Mouse (Mus musculus): ENCODE data around the gene Heyl.

The Heyl gene

GRCm38 (mm10) chr4:123233492-123234084 is at the start of gene Heyl:
Gene Heyl (plus strand): TSS chr4:123233556.
- peak; percentile 57 for DNase-seq

GRCm38 (mm10) chr4:123184816-123185215 is 48.5 kb upstream of the Heyl start:
- no peak for DNase-seq

GRCm38 (mm10) chr4:123192336-123192735 is 41.0 kb upstream of the Heyl start:
- no peak for DNase-seq

GRCm38 (mm10) chr4:123193791-123194190 is 39.6 kb upstream of the Heyl start:
- DNase-seq = no peak

GRCm38 (mm10) chr4:123196695-123197094 is 36.7 kb upstream of the Heyl start:
- DNase-seq = no peak

GRCm38 (mm10) chr4:123200771-123201185 is 32.6 kb upstream of the Heyl start:
- DNase-seq = peak; percentile 76

GRCm38 (mm10) chr4:123201186-123202093 is 31.9 kb upstream of the Heyl start, which contains the start of gene Nt5c1a:
Gene Nt5c1a (plus strand): TSS chr4:123201504.
- no peak for DNase-seq

GRCm38 (mm10) chr4:123202094-123202420 is 31.3 kb upstream of the Heyl start:
- DNase-seq = no peak

- no peak for DNase-seq
These were observed 26.0 kb upstream of the Heyl start for GRCm38 (mm10) chr4:123207337-123207736.

- DNase-seq = no peak
These were observed 22.4 kb upstream of the Heyl start for GRCm38 (mm10) chr4:123210996-123211395.

- no peak for DNase-seq
These were observed 21.9 kb upstream of the Heyl start for GRCm38 (mm10) chr4:123211453-123211852.

GRCm38 (mm10) chr4:123212330-123212729 is 21.0 kb upstream of the Heyl start:
- no peak for DNase-seq

GRCm38 (mm10) chr4:123213975-123214374 is 19.4 kb upstream of the Heyl start:
- DNase-seq = no peak

- no peak for DNase-seq
These were observed 18.0 kb upstream of the Heyl start for GRCm38 (mm10) chr4:123215367-123215766.

- peak; percentile 68 for DNase-seq
These were observed 16.6 kb upstream of the Heyl start for GRCm38 (mm10) chr4:123216782-123217181.

- DNase-seq = peak; percentile 86
These were observed 13.5 kb upstream of the Heyl start for GRCm38 (mm10) chr4:123219720-123220357.

GRCm38 (mm10) chr4:123220637-123221036 is 12.7 kb upstream of the Heyl start:
- no peak for DNase-seq

GRCm38 (mm10) chr4:123223309-123223708 is 10.0 kb upstream of the Heyl start:
- peak; percentile 66 for DNase-seq

GRCm38 (mm10) chr4:123225718-123226403 is 7.5 kb upstream of the Heyl start:
- DNase-seq = no peak

GRCm38 (mm10) chr4:123227707-123228106 is 5.6 kb upstream of the Heyl start:
- DNase-seq = no peak

- DNase-seq = no peak
These were observed 5.1 kb upstream of the Heyl start for GRCm38 (mm10) chr4:123228270-123228669.

GRCm38 (mm10) chr4:123229166-123229565 is 4.2 kb upstream of the Heyl start:
- no peak for DNase-seq

- no peak for DNase-seq
These were observed 515 bp upstream of the Heyl start for GRCm38 (mm10) chr4:123232841-123233240.

All from thymus, postnatal 4 days (tissue).